Mouse (Mus musculus): ENCODE results near the gene Cmip.

Gene Cmip

DNA sequence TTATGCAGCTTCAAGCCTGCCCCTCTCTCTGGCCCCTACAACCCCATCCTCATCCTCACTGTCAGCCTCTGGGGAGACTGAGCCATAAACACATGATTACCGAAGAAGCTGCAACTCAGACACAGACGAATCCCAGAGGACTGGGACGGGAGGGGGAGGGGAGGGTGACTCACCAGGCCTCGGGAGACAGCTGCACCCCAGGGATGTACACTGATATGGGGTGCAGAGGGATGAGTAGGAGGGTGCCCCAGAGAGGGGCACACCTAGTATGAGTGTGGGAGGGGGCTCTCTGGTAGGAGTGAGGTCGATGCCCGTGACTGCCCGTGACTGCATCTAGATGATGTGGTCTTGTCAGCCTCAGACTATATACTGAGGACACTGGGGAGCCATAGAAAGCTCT, 121.8 kb downstream of the Cmip start:
- DNase-seq (ENCODE audit: low spot score), result no peak

DNA sequence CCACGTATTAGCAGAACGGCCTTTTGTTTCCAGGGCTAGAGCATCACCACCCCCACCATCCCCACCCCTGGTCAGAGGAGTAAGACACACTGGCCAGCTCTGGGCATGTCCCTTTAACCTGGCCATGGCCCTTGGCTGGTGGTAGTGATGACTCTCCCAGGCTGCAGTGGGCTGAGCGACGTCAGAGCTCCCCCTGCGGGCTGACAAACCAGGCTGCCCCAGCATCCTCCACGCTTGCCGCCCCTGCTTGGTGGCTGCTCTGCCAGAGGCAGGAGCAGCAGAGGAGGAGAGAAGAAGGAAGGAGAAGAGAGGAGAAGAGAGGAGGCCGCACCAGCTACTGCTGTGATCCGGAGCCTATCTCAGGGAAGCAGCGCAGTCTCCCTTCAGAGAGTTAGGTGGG, 122.3 kb downstream of the Cmip start:
- peak; percentile 69 for DNase-seq (ENCODE audit: low spot score)

DNA sequence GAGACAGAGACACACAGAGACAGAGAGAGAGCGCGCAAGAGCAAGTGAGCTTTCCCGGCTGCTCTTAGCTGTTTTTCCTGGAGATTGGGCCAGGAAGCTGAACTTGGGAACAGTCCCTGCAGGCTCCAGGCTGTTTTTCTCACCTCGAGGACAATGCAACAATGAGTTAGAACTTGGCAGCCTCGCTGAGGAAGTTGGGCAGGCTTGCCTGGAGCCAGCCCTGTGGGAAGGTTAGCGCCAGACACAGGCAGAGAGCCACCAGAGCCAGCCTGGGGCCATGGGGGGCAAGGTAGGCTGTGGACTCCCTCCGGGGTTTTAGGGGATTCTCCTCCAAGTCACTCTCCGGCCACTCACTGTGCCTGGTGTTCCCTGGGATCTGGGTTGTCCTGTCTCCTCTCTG, 123.9 kb downstream of the Cmip start:
- no peak for DNase-seq (ENCODE audit: low spot score)

DNA sequence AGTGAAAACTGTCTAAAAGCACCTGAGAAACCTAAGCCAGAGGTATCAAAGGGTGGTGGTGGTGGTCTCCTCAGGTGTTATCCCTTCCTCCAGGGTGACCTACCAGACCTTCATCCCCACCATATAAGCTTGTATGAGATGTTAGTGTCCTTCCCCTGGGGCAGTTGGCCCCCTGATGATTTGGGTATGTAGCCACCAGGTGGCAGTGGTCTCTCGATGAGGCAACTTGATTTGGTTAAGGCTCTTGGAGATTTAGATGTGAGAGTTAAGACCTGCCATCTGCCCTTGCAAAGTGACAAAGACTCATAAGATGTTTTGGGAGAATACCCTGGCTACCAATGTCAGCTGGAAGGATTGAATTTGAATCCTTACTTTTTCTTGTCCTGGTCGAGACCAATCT, 129.3 kb downstream of the Cmip start:
- DNase-seq (ENCODE audit: low spot score), result peak; percentile 51

DNA sequence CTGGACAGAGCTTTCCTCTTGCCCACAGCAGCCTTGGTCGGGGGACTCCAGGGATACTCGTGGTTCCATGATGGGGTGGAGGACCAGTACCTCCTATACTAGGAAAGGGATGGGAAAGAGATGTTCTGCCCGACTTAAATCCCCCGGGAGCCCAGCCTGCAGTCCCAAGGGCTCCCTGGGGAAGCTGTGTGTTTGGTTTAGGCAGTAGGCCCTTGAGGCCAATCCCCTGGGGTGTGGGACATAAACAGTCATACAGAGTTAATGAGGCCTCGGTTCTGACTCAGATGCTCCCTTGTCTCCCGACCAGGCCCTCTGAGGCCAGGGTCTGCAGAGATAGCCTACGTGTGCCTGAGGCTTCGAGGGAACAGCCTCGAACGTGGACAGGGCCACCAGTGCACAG, 130.8 kb downstream of the Cmip start:
- no peak for DNase-seq (ENCODE audit: low spot score)

DNA sequence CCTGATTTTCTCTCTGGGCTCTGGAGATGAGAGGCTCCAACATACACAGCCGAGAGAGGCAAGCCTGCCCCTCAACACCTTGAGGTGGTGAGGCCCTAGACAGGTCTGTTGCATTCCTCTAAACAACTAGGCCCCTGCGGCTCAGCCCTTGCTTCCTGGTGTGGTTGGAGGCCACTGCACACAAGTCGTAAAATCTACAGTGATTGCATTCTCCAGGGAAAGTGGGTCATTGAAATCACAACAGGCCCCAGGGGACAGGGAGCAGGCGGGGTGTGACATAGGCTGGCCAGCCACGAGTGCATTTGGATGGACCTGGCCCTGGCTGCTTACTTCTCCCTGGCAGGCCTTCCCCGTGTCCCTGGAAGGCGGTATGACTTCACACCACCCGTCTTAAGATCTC, 131.5 kb downstream of the Cmip start:
- no peak for DNase-seq (ENCODE audit: low spot score)

DNA sequence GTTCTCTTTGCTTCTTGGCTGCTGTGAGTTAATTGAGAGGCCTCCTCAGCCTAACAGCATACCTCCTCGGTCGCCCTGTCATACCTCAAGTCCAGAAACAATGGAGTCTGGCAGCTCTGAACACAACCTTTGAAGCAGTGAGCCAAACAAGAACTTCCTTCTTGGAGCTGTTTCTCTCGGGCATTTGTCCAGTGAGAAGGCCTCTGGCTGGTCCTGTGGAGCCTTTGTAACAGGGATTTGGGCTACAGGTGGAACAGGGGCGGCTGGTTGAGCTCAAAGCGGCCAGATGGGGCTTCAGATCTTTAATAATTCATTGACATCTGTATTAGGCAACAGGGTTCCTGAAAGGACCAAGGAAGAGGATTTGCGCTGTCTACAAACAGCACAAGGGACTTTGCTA, 137.0 kb downstream of the Cmip start:
- DNase-seq (ENCODE audit: low spot score), result no peak

DNA sequence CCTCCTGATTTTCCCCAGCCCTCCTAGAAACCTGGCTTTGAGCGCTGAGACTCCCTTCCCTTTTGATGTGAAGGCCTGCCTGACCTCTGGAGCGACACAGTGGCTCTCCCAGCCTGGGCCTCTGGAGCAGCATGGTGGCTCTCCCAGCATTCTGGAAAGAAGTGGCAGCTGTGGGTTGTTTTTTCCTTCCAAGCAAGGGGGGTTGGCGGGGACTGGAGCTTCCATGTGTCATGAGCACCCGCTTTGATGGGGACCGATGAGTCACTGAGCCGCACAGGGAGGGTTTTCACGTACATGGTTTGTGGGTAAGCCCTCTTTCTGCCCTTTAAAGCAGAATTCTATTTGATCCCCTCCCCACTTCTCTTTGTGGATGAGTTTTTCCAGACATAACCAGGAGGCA, 138.2 kb downstream of the Cmip start:
- DNase-seq (ENCODE audit: low spot score), result no peak

DNA sequence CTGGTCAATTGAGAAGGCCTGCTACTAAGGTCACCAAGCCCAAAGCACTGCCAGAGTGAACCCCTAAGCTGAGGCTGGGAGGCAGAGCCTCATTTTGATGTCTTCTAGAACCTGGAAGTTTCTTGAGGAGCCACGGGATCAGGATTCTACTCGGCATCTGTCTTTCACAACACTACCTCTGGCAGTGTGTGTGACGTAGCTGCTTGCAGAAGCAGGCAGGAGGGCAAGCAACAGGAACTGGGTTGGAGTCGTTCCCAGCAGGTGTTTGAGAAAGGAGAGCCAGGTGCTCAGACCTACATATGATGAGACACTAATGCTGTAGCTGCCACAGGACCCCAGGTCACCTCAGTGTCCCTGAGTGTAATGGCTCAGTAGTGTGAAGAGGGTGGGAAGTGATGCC, 140.0 kb downstream of the Cmip start:
- no peak for DNase-seq (ENCODE audit: low spot score)

DNA sequence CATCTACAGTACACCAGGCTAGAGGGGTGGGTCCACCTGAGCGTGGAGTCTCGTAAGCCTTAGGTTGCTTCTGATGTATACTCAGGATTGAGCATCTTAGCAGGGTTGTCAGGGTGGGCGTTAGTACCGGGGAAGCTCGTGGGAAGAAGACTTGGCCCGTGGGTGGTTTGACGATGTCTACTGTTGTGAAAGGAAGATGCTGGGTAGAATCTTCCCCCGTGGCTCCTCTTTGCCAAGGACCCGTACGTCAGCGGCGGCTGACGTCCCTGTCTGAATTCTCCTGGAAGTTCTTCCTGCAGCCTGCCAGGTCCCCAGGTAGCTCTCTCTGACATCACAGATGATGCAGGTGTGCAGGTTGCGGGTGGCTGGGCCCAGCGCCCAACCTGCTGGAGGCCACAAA, 140.9 kb downstream of the Cmip start:
- DNase-seq (ENCODE audit: low spot score), result no peak

DNA sequence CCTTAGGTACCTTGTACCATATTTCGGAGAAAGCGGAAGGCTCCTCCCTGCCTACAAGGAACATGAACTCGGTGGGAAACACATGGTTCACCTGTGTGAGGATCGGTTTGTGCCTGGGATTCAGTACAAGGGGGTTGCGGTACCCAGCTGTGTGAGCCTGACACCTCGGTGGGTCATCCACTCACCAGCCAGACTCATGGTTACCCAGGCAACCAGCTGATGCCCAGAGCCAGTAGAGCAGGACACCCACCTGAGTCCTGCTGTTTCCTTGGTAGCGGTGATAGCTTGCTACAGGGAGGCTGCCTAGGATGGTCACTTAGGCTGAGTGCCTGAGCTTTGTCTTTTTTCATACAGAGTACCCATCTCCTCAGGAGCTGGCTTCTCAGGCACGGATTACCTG, 142.4 kb downstream of the Cmip start:
- DNase-seq (ENCODE audit: low spot score), result no peak

DNA sequence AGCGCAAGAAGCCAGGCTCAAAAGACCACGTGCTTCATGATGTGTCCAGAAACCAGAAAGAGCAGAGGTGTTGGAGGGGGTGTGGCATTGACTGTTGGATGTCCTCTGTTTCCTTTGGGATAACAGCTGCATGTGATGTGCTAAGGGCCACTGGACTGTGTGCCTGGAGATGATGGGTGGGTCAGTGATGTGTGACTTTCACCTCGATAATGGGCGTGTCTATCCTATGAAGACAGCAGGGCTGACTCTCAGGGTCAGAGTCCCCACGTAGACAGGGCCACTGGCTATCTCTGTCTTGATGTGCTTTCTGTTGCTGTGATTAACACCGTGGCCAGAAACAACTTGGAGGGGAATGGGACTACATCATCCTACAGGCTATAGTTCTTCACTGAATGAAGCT, 144.0 kb downstream of the Cmip start:
- DNase-seq (ENCODE audit: low spot score), result no peak

DNA sequence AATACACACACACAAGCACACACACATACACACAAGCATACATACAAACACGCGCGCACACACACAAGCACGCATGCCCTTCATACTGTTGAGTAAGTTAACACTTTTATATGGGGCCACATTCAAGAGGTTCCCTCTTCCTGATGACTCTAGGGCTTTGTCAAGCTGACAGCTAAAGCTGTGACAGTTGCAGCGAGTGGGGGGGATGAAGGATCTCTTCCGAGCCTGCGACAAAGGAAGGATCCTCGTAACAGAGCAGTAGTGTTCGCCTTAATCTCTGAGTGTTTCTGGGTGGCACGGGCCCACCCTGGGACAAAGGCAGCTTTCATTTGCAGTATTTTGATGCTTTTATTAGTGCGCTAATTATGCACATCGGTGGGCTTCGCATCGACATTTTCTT, 145.0 kb downstream of the Cmip start:
- no peak for DNase-seq (ENCODE audit: low spot score)

DNA sequence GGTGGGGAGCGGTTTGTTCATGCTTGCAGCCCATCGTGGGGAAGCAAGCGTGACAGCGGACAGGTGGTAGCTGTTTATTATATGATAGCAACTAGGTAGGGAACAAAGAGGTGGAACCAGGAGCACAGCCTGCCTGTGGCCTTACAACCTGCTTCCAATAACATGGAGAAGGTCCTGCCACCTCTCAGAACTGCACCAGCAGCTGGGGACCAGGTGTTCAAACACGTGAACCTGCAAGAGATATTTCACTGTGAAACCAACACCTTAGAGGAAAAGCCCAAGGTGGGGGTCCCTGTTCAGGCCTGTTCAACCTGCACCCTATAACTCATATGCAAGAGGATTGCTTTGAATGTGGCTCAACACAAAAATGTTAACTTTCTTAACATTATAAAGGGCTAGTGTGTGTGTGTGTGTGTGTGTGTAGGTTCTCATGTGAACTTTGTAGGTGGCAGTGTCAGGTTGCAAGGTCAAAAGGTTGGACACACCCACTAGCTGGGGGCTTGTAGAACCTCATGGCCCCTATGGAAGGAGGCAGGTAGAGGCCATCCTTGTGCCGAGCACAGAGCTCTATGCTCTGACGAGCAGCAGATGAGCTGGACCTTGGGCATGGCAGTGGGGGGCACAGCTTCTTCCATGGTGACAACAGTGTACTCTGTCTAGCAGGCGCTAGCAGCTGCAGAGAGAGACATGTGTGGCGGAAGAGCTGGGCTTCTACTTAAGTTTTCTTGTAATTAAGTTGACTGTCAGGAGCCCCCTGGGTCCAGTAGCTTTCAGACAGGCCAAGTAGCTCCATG, 146.2 kb downstream of the Cmip start:
- peak; percentile 57 for DNase-seq (ENCODE audit: low spot score)

DNA sequence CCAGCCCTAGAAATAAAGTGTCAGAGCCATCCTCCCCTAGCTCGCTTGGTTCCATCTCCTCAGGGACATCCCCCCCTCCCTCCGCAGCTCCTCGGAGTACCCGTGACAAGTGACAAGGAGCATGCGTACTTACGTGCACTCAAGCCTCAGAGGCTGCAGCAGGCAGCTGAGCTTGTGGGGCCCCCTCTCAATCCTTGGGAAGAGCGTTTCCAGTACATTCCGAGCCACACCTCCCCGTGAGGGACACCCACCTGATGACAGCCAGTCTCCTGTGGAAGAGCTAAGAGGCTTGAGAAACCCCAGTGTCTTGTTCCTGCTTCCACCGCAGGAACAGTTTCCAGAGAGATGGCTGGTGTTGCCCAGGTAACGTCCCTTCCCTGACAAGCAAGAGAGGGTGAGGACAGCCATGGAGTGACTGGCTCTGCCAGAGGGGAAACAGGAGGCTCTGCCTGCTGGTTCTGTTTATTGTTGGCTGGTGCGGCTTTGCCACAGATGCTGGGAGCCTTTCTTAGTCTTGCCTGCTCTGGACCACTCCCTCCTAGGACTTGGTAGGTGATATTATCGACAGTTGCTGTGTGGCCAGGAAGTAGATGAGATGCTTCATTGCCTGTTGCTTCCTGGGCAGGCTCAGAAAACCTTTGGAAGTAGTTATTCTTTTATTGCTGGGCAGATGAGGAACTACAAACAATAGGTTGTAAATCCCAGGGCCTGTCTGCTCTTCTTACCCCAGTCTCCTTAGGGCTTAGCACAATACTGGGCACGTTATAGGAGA, 147.0 kb downstream of the Cmip start:
- DNase-seq (ENCODE audit: low spot score), result peak; percentile 28

DNA sequence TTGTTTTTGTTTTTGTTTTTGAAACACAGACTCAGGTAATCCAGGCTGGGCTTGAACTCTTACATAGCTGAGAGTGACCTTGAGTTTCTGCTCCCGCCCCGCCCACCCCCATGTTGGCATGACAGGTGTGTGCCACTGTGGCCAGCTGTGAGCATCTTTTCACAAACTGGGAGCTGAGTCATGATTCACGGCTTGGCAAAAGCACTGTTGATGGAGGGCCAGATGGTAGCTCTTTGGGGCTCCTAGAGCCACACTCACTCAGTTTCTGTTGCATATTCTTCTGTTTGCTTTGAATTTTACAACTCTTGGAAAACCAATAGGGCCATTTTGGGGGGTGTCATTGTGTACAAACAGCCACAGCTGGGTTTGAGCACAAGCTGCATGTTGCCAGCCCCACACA, 149.2 kb downstream of the Cmip start:
- no peak for DNase-seq (ENCODE audit: low spot score)

DNA sequence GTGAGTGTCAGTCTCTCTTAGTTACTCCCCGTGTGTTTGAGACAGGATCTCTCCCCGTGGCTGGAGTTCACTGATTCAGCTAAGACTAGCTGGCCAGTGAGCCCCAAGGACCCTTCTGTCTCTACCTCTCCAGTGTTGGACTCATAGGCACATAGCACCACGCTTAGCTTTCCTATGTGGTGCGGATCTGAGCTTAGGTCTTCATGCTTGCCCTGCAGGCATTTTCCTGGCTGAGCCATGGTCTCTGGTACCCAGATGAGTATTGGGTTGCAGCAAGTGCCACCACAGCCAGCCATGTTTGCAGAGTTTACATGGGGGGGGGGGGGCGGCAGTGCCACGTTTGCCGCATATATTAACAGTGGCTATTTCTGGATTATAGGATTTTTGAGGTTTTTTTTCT, 151.8 kb downstream of the Cmip start:
- DNase-seq (ENCODE audit: low spot score), result no peak

DNA sequence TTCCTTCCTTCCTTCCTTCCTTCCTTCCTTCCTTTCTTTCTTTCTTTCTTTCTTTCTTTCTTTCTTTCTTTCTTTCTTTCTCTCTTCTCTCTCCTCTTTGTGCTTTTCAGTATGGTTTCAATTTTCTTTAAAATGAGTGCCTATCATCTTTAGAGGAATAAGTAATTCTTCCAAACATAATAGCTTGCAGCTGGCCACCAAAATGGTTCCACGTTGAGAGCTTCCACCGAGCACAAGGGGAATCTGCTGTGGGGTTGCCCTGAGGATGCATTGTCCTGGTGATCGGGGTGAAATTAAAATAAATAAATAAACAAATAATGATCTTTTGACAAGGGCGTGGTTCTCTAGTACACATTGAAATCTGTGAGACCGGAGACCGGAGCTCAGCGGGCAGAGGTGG, 152.2 kb downstream of the Cmip start:
- no peak for DNase-seq (ENCODE audit: low spot score)

DNA sequence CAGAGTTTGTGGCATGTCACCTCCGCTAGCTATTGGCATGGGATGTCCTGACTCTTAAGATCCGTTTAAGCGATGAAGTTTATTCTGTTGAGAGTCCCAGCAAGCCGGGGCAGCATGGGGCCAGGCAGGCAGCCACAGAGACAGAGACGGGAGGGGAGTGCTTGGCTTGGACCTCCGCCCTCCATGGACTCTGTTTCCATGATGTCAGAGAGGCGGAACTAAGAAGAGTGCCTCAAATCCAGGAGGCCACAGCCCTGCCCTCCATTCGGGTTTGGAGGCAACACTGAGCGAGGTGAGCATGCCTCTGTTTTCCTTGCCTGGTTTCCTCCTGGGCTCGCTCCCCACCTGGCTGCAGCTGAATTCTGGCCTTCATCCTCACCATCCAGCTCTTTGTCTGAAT, 153.5 kb downstream of the Cmip start:
- DNase-seq (ENCODE audit: low spot score), result no peak

DNA sequence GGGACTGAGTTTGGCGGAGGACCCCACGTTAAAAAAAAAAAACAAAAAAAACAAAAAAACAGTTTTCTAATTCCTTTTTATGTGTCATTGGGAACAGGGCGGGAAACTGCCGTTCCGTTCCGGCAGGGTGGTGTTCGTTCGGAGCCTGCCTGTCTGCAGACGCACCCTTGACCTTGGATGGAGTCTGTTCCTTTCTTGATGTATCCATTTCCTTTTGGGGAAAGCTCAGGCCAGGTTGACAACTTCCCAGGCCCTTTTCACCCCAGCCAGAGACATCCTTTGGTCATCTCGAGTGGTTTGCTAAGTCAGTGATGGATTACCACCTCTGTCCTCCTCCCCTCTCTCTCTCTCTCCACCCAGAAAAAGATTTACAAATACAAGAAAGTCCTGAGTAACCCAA, 154.0 kb downstream of the Cmip start:
- no peak for DNase-seq (ENCODE audit: low spot score)

DNA sequence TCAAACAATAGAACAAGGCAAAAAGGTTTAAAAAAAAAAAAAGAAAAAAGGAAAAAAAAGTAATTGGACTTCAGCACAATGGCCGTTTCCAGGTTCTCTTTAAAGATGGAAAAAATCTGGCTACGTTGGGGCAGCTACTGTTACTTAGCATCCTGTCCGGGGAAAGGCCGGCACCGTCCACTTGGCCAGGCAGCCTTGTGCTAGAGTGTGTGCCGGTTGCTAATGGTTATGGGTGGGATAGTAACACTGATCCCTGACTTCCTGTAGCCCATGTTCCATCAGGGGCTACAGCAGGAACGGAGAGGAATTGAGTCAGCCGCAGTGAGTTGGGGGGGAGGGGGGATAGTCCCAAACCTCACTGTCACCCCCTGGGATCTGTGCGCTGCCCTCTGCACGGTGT, 155.4 kb downstream of the Cmip start:
- no peak for DNase-seq (ENCODE audit: low spot score)

DNA sequence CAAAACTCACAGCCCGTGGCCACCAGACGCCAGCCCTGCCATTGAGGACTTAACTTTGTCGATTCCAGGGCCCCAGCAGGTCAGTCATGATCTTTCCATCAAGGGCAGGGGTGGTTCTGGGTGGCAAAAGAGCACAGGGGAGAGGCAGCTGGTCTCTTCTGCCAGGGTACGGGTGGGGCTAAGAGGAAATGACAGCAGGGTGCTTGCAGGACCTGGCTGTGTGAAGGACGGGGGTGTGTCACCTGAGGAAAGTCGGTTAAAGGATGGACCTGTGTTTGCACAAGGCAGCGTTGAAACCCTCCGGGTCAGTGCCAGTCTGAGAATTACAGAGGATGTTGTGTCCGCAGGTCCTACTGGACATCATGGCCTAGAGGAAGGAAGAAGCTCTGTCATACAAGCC, 161.0 kb downstream of the Cmip start:
- no peak for DNase-seq (ENCODE audit: low spot score)

DNA sequence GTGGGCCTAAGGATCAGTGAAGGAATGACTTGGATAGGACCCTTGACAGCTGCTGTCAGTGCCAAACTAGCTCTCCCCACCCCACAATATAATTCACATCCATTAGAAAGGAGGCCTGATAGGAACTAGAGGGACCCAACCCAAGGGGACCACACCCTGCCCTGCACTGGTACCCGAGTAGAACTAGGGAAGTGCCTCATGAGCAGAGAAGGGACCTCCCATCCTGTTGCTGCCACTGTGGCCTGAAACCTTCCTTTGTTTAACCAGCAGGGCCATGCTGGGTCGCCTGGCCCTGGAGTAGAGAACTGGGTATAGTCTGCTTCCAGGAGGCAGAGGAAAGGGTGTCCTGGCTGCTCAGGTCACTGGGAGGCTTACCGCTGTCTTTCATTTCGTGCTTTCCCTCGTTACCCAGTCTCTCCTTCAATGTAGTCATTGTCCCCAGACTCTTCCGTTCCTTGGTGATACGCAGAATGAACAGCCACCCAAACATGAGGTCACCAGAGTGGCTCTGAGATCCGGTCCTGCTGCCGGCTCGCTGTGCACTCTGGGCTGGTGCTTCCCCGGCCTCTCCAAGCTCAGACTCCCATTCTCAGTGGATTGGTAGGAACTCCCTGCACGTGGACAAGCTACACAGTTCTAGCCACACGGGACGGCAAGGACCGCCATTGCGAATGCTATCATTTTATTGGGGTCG, 164.1 kb downstream of the Cmip start:
- DNase-seq (ENCODE audit: low spot score), result no peak

All from embryo, embryonic 10 days (tissue).